Mouse (Mus musculus): Measurements from ENCODE around the gene Glipr2.

DNA sequence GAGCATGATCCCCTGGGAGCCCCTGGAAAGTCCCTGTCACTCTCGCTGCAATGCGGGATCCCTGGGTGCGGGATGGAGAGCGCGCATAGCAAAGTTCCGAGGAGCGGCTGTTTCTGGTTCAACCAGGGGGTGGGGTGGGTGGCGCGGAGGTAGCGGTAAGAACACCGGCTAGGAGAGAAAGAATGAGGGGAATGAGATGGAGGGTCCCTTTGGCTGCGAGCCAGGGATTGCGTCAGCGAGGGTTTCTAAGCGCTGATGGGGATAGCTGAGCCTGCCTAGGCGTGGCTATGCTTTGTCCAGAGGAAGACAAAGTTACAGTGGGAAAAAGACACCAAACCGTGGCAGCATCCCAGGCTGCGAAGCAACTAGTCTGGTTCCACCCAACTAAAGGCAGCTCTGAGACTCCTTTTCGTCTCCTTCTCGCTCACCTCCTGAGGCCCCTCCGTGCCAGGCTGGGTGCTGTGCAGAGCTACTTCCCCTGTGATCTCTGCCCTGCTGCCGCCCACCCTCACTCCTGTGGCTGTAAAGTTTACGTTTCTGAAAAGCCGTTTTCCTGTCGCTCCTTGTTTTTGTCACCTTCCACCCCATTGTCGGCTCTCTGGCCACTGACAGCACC lies 753 bp downstream of the Glipr2 start:
- TF ChIP-seq HCFC1 (IDR thresholded peaks at IDR 0.05; ENCODE audit: borderline replicate concordance, insufficient read depth, low read length) (0 out of 2 replicates have a peak, but pooled peaks have one; percentile 20), ZNF384 (IDR thresholded peaks at IDR 0.05; ENCODE audit: low read depth, low read length) (no peak), CHD2 (IDR thresholded peaks at IDR 0.05; ENCODE audit: low read depth, low read length) (no peak), ZC3H11A (IDR thresholded peaks at IDR 0.05; ENCODE audit: borderline replicate concordance, low read depth, low read length) (no peak)

Measured in ES-E14 (cell line).